In genomic region chr10:18878111-18878510, GRCm38 (mm10) we compare ENCODE assay signal across 18 mouse cellular contexts. TPM values are rescaled to one million over a fixed set of nuclear protein-coding genes. Genes with fewer than 3 reads are reported as not detected.
"Had no signal": no experiment of that assay in that cellular context is flagged by ENCODE, and none has a peak within 500 bp of the region (broad histone marks: within the 10 kb centered on the region; RNA-seq: fewer than 3 reads in every experiment).

No protein-coding gene starts in this region.

- H3K4me3 ChIP-seq: midbrain, embryonic 12.5 days; midbrain, embryonic 15.5 days; neural tube, embryonic 13.5 days had no signal

- DNase-seq: kidney, adult 18-20 months; kidney, adult 9 months; kidney, postnatal 14 days; kidney, postnatal 4 days; liver, postnatal 0 days; lung, embryonic 14.5 days; retina, postnatal 1 day; right cerebral cortex, postnatal 25 days; spleen, adult 18-20 months; thymus, adult 18-20 months; thymus, postnatal 36 days had no signal

- H3K27ac ChIP-seq: liver, embryonic 14.5 days; macrophage; midbrain, embryonic 12.5 days; midbrain, embryonic 15.5 days; neural tube, embryonic 13.5 days had no signal

- ATAC-seq: liver, postnatal 0 days; lung, postnatal 0 days; midbrain, embryonic 15.5 days had no signal

- H3K9ac ChIP-seq: liver, embryonic 14.5 days; liver, postnatal 0 days; lung, embryonic 14.5 days; midbrain, embryonic 12.5 days; midbrain, embryonic 15.5 days; neural tube, embryonic 13.5 days had no signal

- H3K4me1 ChIP-seq: midbrain, embryonic 12.5 days; midbrain, embryonic 15.5 days; neural tube, embryonic 13.5 days had no signal

- H3K36me3 ChIP-seq: midbrain, embryonic 12.5 days; midbrain, embryonic 15.5 days; neural tube, embryonic 13.5 days had no signal

- H3K27me3 ChIP-seq: midbrain, embryonic 12.5 days; midbrain, embryonic 15.5 days; neural tube, embryonic 13.5 days had no signal

- H3K4me2 ChIP-seq: liver, embryonic 11.5 days; lung, embryonic 14.5 days; midbrain, embryonic 12.5 days; midbrain, embryonic 15.5 days; neural tube, embryonic 13.5 days had no signal

- H3K9me3 ChIP-seq: midbrain, embryonic 12.5 days; midbrain, embryonic 15.5 days; neural tube, embryonic 13.5 days had no signal

RNA-seq across cellular contexts. Expression of gene Perp, which starts 33.3 kb away (rescaled TPM):
- polyA plus RNA-seq: macrophage had no signal
